Mouse (Mus musculus) yolk sac, embryonic 10.5 days (tissue): Measurements from ENCODE around the gene Shb.
"Not testable (repeated sequence)": the region's sequence is repeated elsewhere in the genome, so short reads cannot be mapped to it uniquely, and the experiment has no call there.

Source experiments
- DNase-seq: peaks from one replicate; pipeline ENCODE4 v3.0.0-alpha.2; 2017; ENCODE audit warnings: low spot score

Gene Shb

DNA sequence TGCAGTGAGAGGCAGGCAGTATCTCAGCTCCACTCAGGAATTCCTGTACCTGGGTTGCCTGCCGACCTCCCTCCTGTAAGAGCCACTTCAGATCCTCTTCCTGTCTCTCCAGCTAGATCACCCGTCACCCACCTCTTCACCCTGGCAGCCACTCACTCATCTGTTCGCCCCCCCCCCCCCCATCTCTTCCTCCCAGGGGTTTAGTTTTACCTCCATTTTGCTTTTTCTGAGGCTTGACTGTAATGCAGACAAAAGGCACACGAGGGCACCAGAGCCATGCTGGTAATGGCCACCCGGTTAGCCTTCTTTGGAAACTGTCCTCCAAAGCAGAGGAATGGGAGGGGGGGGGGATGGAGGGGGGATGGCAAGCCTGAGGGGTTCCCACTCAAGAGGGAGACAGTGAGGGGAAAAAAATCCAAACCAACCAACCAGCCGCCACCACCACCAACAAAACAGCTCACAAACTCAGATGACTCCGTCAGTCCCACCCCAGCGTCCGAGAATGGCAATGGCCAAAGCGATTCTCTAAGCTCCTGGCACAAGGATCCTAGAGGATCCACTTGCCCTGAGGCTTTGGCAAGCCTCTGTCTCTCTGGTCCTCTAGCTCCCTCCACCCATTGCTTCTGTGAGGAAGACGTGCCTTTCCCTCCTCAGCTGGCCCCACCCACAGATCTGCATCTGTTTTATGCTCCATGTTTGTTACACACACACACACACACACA lies 113.9 kb downstream of the Shb start:
- DNase-seq, result peak; percentile 52

- DNase-seq, result no peak
These were observed 116.0 kb downstream of the Shb start for GRCm38 (mm10) chr4:45416314-45416713.

- DNase-seq, result peak; percentile 83
These were observed 118.5 kb downstream of the Shb start for GRCm38 (mm10) chr4:45413674-45414338.

GRCm38 (mm10) chr4:45412433-45413192 lies 119.7 kb downstream of the Shb start:
- DNase-seq, result no peak

GRCm38 (mm10) chr4:45411181-45411790 lies 121.0 kb downstream of the Shb start:
- DNase-seq, result no peak

DNA sequence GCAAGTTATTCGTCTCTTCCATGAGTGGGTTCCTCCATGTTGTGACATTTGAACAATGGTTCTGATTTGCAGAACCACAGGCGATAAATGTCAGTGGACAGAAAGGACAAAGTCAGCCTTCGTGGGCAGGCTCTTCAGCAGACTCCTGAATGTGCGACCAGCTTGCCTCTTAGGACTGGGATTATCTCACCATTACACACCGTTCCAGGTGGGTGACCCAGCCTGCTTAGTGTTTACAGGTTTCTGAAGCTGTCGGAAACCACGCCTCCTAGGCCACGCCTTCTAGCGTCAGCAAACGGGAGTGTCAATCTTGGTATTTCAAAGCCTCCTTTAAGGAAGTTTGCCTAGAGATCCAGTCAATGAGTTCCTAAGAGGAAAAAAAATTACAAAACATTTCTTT lies 123.0 kb downstream of the Shb start:
- DNase-seq, result peak; percentile 72

DNA sequence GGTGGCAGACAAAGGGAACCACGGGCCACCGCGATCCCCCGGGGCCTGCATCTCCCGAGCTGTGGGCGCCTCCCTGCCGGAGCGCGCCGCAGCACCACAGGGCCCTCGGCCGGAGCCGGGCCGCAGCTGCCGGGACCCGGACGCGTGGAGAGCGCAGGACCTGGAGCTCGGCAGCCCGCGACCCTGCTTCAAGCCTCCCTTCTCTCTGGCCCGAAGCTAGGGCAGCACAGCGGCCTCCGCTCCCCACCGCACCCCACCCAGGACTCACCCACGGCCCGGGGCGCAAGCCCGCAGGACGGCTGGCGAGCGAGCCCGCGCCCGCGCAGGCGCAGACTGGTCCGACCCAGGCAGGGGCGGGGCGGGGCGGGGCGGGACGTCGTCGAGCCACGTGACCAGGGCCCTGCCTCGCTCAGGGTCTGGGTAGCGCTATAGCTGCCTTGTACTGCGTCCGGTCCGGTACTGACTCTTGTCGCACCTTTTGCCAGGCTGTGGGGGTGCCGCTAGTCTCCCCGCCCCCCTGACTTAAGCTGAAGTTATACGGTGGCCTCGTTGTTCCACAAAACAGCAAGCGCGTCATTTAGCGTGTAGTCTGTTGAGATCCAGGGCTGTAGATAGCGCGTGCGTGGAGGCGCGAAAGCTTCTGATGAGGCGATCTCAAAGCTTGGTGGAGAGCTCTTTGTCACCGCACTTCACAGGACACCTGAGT lies 123.7 kb downstream of the Shb start, which contains the start of gene Slc25a51:
Slc25a51 (minus strand) TSS at position 340 of the 706 bp plus-strand sequence.
- DNase-seq, result peak; percentile 91

DNA sequence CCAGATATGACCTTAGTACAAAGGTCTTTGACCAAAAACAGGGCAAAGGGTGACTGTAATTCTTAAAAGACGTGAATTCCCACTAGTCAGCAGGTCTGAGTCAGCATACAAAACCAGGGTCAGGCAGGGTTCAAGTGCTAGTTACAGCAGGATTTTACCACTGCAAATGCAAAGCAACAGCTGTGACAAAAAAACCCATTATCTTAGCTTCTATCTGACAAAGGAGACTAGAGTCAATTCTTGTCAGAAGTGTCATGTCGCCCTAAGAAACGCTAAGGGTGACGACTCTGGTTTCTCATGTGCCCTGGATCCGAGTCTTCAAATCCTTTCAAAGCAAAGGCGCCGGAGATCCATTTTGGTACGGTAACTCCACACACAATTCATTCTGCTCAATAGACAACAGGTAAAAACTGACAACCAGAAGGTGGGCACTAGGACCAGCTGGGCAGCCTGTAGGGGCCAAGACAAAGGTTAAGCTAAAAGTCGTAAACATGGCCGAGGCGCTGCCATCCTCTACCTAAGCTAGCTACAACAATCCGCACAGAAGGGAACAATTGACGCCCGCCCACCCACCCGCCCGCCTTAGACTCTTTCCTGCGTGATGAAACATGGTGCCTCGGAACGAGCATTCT lies 124.5 kb downstream of the Shb start:
- DNase-seq, result peak; percentile 59

GRCm38 (mm10) chr4:45407001-45407702 lies 125.1 kb downstream of the Shb start:
- DNase-seq, result no peak

DNA sequence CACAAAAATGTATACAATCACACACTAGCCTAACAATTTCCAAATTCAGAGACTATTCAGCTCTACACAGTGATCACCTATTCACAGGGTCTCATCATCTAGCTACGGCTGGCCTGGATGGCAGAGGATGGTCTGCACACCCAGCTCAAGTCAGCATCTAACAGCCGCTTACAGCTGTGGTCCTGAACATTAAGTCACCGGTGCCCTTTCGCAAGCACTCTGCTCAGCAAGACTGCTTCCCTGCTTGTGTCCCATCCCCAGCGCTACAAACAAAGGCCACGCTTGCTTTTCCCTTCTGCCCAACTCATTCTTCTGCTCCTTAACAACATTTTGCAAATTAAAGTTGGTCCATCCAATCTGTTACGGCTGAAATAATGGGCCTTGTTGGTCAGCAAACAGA lies 125.9 kb downstream of the Shb start:
- no peak for DNase-seq

DNA sequence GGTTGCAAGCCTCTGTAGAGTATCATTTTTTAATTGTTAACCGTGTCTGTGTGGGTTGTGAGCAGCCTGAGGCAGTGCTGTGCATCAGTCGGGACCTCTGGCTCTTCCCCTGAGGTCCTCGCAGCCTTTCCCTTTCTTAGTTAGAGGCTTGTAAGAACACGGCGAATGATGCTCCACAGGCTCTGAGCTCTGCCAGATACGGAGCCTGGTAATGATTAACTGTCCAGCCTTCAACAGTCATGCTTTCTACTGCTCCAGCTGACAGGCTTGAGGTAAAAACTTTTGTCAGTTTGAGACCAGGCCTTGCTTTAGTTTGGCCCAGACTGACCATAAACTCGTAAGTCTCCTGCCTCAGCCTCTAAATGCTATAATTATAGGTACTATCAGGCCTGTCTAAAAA lies 127.0 kb downstream of the Shb start:
- DNase-seq, result peak; percentile 56

GRCm38 (mm10) chr4:45404086-45404485 lies 128.2 kb downstream of the Shb start:
- no peak for DNase-seq

DNA sequence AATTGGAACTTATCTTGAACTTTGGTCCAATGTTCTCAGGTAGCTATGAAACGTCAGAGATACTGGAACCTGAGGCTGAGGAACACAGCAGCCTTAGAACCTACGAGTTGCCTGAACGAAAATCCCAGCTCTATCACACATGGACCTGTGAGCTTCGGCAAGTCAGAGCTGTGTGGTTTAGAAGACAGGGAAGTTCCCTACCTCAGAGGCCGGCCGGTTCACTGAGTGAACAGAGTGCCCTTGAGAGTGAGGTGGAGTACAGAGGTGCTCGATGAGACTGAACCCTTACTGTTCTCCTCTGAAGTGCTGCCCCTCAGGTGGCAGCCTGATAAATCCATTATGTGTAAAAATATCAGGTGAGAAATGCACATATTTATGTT lies 128.8 kb downstream of the Shb start:
- DNase-seq, result no peak

GRCm38 (mm10) chr4:45402878-45403498 lies 129.3 kb downstream of the Shb start:
- no peak for DNase-seq

DNA sequence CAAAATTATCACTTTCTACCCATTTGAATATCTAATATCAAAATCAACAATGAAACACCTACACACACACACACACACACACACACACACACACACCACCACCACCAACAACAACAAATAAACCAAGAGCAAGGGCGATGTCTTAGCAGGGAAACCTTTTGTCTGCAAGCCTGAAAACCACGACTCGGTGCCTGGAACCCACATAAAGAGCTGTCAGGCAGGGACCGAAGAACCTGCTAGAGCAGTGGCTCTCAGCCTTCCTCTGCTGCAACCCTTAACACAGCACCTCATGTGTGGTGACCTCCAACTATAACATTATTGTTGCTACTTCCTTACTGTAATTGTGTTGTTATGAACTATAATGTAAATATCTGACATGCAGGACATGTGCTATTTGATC lies 130.0 kb downstream of the Shb start:
- no peak for DNase-seq

DNA sequence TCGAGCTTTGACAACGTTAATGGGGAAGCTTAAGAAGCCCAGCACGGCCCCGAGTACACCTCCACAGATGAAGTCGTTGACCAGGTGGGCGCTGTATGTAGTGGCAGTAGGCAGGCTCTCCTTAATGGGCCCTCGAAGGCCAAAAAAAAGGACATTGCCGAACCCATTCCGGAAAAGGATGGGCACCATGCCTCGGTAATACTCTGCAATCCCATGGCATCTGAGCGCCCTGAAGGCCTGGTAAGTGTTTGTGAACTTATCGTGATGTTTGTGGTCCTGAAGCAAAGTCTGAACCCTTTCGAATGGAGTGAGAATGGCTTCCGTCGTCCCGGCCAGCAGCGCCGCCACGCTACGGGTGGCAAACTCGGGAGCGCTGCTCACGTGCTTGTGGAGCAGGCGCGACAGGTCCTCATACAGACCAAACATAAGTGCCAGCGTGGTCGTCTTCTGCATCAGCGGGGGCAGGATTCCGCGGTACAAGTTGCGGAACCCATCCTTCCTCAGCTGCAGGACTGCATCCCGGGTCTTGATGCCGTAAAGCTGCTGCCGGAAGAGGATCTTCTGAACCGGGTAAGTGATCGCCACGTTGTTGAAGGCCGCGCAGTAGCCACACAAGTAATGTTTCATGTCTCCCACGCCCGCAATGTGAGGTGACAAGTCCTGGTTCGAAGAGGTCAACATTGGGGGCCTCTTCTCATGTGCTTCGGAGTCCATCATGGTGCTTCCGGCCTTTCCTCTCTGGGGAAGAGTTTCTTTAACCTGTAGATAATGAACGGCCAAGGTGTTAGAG lies 132.7 kb downstream of the Shb start:
- DNase-seq, result no peak

DNA sequence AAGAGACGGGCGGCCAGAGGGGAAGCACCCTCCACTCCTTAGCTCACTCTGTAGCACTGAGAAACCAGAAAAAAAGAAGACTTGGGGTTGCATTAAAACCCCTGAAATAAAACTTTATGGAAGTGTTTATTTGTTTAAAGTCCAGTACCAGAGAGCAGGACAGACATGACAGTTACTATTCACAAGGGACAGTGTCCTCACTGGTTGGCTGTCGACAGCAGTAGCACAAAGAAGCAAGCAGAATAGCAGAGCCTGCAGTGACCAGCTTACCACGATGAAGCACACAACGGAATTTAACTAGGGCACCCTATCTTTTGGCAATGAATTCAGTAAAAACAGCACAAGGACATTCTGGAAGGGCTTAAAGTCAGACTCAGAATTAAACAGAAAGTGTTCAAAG lies 134.0 kb downstream of the Shb start:
- not testable (repeated sequence) for DNase-seq

- not testable (repeated sequence) for DNase-seq
These were observed 136.1 kb downstream of the Shb start for GRCm38 (mm10) chr4:45396211-45396610.

GRCm38 (mm10) chr4:45393658-45394057 lies 138.6 kb downstream of the Shb start:
- DNase-seq, result no peak
